Mouse (Mus musculus) adipocyte (in vitro differentiated cells): ENCODE data around the gene Prdx1.
"Not testable (repeated sequence)": the region's sequence is repeated elsewhere in the genome, so short reads cannot be mapped to it uniquely, and the experiment has no call there.

Experiments used
- DNase-seq: peaks from one replicate; pipeline ENCODE4 v3.0.0-alpha.2; 2016; ENCODE audit warnings: low spot score

The Prdx1 gene

GRCm38 (mm10) chr4:116677808-116678207 is 7.5 kb upstream of the Prdx1 start:
- DNase-seq, result no peak

- DNase-seq, result peak; percentile 47
These were observed 6.2 kb upstream of the Prdx1 start for GRCm38 (mm10) chr4:116679141-116679540.

GRCm38 (mm10) chr4:116680521-116680920 is 4.8 kb upstream of the Prdx1 start:
- DNase-seq, result not testable (repeated sequence)

GRCm38 (mm10) chr4:116683957-116684356 is 1.4 kb upstream of the Prdx1 start:
- no peak for DNase-seq

GRCm38 (mm10) chr4:116684665-116685064 is 679 bp upstream of the Prdx1 start:
- peak; percentile 31 for DNase-seq

GRCm38 (mm10) chr4:116687041-116687440 is 1.7 kb downstream of the Prdx1 start:
- no peak for DNase-seq

- no peak for DNase-seq
These were observed 4.0 kb downstream of the Prdx1 start for GRCm38 (mm10) chr4:116689309-116689876.

- no peak for DNase-seq
These were observed 6.8 kb downstream of the Prdx1 start for GRCm38 (mm10) chr4:116692146-116692545.

- no peak for DNase-seq
These were observed 8.4 kb downstream of the Prdx1 start for GRCm38 (mm10) chr4:116693785-116694184.

GRCm38 (mm10) chr4:116698693-116699342 is 13.5 kb downstream of the Prdx1 start:
- no peak for DNase-seq

- no peak for DNase-seq
These were observed 15.6 kb downstream of the Prdx1 start for GRCm38 (mm10) chr4:116700964-116701363.

- peak; percentile 69 for DNase-seq
These were observed 18.5 kb downstream of the Prdx1 start for GRCm38 (mm10) chr4:116703804-116704203.

- peak; percentile 33 for DNase-seq
These were observed 22.3 kb downstream of the Prdx1 start for GRCm38 (mm10) chr4:116707666-116708065.

- peak; percentile 99 for DNase-seq
These were observed 22.9 kb downstream of the Prdx1 start, which contains the start of the genes Mmachc and Ccdc163 for GRCm38 (mm10) chr4:116708201-116708764. TSS of gene Mmachc (minus strand) at chr4:116708406. TSS of gene Ccdc163 (plus strand) at chr4:116708509.

- no peak for DNase-seq
These were observed 23.5 kb downstream of the Prdx1 start for GRCm38 (mm10) chr4:116708791-116709390.

- DNase-seq, result no peak
These were observed 24.8 kb downstream of the Prdx1 start for GRCm38 (mm10) chr4:116710154-116710553.

GRCm38 (mm10) chr4:116712536-116712935 is 27.2 kb downstream of the Prdx1 start:
- no peak for DNase-seq

- DNase-seq, result peak; percentile 89
These were observed 34.1 kb downstream of the Prdx1 start for GRCm38 (mm10) chr4:116719396-116719795.

- peak; percentile 97 for DNase-seq
These were observed 35.2 kb downstream of the Prdx1 start, which contains the start of gene Tesk2 for GRCm38 (mm10) chr4:116720343-116721097. TSS of gene Tesk2 (plus strand) at chr4:116720948.

GRCm38 (mm10) chr4:116721098-116721628 is 35.8 kb downstream of the Prdx1 start:
- no peak for DNase-seq

GRCm38 (mm10) chr4:116722230-116722629 is 36.9 kb downstream of the Prdx1 start:
- DNase-seq, result no peak

GRCm38 (mm10) chr4:116725444-116725843 is 40.1 kb downstream of the Prdx1 start:
- no peak for DNase-seq
